Mouse (Mus musculus): ENCODE data around the gene Plagl1. TPM values are rescaled to one million over a fixed set of nuclear protein-coding genes. Genes with fewer than 3 reads are reported as not detected.

Plagl1 gene
- total and polyA plus RNA-seq, 2 experiments from 2014 or later: 20.1 to 39.0 TPM

GRCm38 (mm10) chr10:13092996-13093395 lies 32.7 kb downstream of the Plagl1 start:
- H3K9ac ChIP-seq (replicated peaks; ENCODE audit: low read length, poor library complexity, severe bottlenecking): no peak overlapping the region
- H3K4me2 ChIP-seq (ENCODE audit: low read depth, low read length, poor library complexity, severe bottlenecking): no peak overlapping the region
- 59% methylated on average over 3 of the region's 3 CpGs for WGBS
- DNase-seq (ENCODE audit: low spot score): no peak
- no peak overlapping the region for H3K4me3 ChIP-seq (ENCODE audit: low read depth, low read length)
- H3K9me3 ChIP-seq (ENCODE audit: low read length): no peaks in the 10 kb centered on the region
- no peak for TF ChIP-seq CTCF (IDR thresholded peaks at IDR 0.05)
- no peak for ATAC-seq (ENCODE audit: low FRiP score)
- no peak overlapping the region for H3K27ac ChIP-seq (ENCODE audit: low read depth, low read length)
- no peaks in the 10 kb centered on the region for H3K4me1 ChIP-seq (ENCODE audit: insufficient read depth, low read length)
- no peaks in the 10 kb centered on the region for H3K27me3 ChIP-seq (ENCODE audit: insufficient read depth, low read length)
- H3K36me3 ChIP-seq (ENCODE audit: insufficient read depth, low read length): no peaks in the 10 kb centered on the region

- Histone ChIP-seq H3K9me3 (ENCODE audit: low read length) (no peaks in the 10 kb centered on the region), H3K27ac (ENCODE audit: low read depth, low read length) (no peak overlapping the region), H3K27me3 (ENCODE audit: insufficient read depth, low read length) (no peaks in the 10 kb centered on the region), H3K4me2 (ENCODE audit: low read depth, low read length, poor library complexity, severe bottlenecking) (no peak overlapping the region), H3K36me3 (ENCODE audit: insufficient read depth, low read length) (no peaks in the 10 kb centered on the region), H3K4me3 (ENCODE audit: low read depth, low read length) (no peak overlapping the region), H3K4me1 (ENCODE audit: insufficient read depth, low read length) (no peaks in the 10 kb centered on the region), H3K9ac (replicated peaks; ENCODE audit: low read length, poor library complexity, severe bottlenecking) (no peak overlapping the region)
- ATAC-seq (ENCODE audit: low FRiP score) (no peak), DNase-seq (ENCODE audit: low spot score) (no peak)
- WGBS: 95% methylated on average over 1 of the region's 1 CpGs
- TF ChIP-seq CTCF (IDR thresholded peaks at IDR 0.05): no peak
These were observed 38.6 kb downstream of the Plagl1 start for GRCm38 (mm10) chr10:13098895-13099294.

- no peaks in the 10 kb centered on the region for H3K27me3 ChIP-seq (ENCODE audit: insufficient read depth, low read length)
- no peak overlapping the region for H3K9ac ChIP-seq (replicated peaks; ENCODE audit: low read length, poor library complexity, severe bottlenecking)
- no peak overlapping the region for H3K4me3 ChIP-seq (ENCODE audit: low read depth, low read length)
- no peak overlapping the region for H3K27ac ChIP-seq (ENCODE audit: low read depth, low read length)
- no peak overlapping the region for H3K4me2 ChIP-seq (ENCODE audit: low read depth, low read length, poor library complexity, severe bottlenecking)
- no peaks in the 10 kb centered on the region for H3K9me3 ChIP-seq (ENCODE audit: low read length)
- H3K4me1 ChIP-seq (ENCODE audit: insufficient read depth, low read length): no peaks in the 10 kb centered on the region
- no peaks in the 10 kb centered on the region for H3K36me3 ChIP-seq (ENCODE audit: insufficient read depth, low read length)
- 80% methylated on average over 6 of the region's 6 CpGs for WGBS
- ATAC-seq (ENCODE audit: low FRiP score) (no peak), DNase-seq (ENCODE audit: low spot score) (no peak)
- TF ChIP-seq CTCF (IDR thresholded peaks at IDR 0.05): no peak
These were observed 39.9 kb downstream of the Plagl1 start for GRCm38 (mm10) chr10:13100061-13100648.

- DNase-seq (ENCODE audit: low spot score): no peak
- no peak overlapping the region for H3K9ac ChIP-seq (replicated peaks; ENCODE audit: low read length, poor library complexity, severe bottlenecking)
- H3K27me3 ChIP-seq (ENCODE audit: insufficient read depth, low read length): no peaks in the 10 kb centered on the region
- TF ChIP-seq CTCF (IDR thresholded peaks at IDR 0.05): no peak
- 58% methylated on average over 4 of the region's 4 CpGs for WGBS
- no peaks in the 10 kb centered on the region for H3K36me3 ChIP-seq (ENCODE audit: insufficient read depth, low read length)
- no peak overlapping the region for H3K27ac ChIP-seq (ENCODE audit: low read depth, low read length)
- no peak overlapping the region for H3K4me2 ChIP-seq (ENCODE audit: low read depth, low read length, poor library complexity, severe bottlenecking)
- H3K9me3 ChIP-seq (ENCODE audit: low read length): no peaks in the 10 kb centered on the region
- no peak overlapping the region for H3K4me3 ChIP-seq (ENCODE audit: low read depth, low read length)
- H3K4me1 ChIP-seq (ENCODE audit: insufficient read depth, low read length): no peaks in the 10 kb centered on the region
- no peak for ATAC-seq (ENCODE audit: low FRiP score)
These were observed 42.1 kb downstream of the Plagl1 start for GRCm38 (mm10) chr10:13102360-13102759.

- no peak overlapping the region for H3K9ac ChIP-seq (replicated peaks; ENCODE audit: low read length, poor library complexity, severe bottlenecking)
- ATAC-seq (ENCODE audit: low FRiP score) (no peak), DNase-seq (ENCODE audit: low spot score) (no peak)
- TF ChIP-seq CTCF (IDR thresholded peaks at IDR 0.05): no peak
- no peaks in the 10 kb centered on the region for H3K9me3 ChIP-seq (ENCODE audit: low read length)
- H3K4me3 ChIP-seq (ENCODE audit: low read depth, low read length): no peak overlapping the region
- 81% methylated on average over 4 of the region's 4 CpGs for WGBS
- no peaks in the 10 kb centered on the region for H3K4me1 ChIP-seq (ENCODE audit: insufficient read depth, low read length)
- no peak overlapping the region for H3K27ac ChIP-seq (ENCODE audit: low read depth, low read length)
- no peaks in the 10 kb centered on the region for H3K36me3 ChIP-seq (ENCODE audit: insufficient read depth, low read length)
- H3K4me2 ChIP-seq (ENCODE audit: low read depth, low read length, poor library complexity, severe bottlenecking): no peak overlapping the region
- no peaks in the 10 kb centered on the region for H3K27me3 ChIP-seq (ENCODE audit: insufficient read depth, low read length)
These were observed 43.5 kb downstream of the Plagl1 start for GRCm38 (mm10) chr10:13103838-13104237.

GRCm38 (mm10) chr10:13106909-13107624 lies 46.8 kb downstream of the Plagl1 start:
- DNase-seq (ENCODE audit: low spot score): no peak
- ATAC-seq (ENCODE audit: low FRiP score): no peak
- Histone ChIP-seq H3K36me3 (ENCODE audit: insufficient read depth, low read length) (no peaks in the 10 kb centered on the region), H3K4me1 (ENCODE audit: insufficient read depth, low read length) (no peaks in the 10 kb centered on the region), H3K9me3 (ENCODE audit: low read length) (no peaks in the 10 kb centered on the region), H3K4me3 (ENCODE audit: low read depth, low read length) (no peak overlapping the region), H3K9ac (replicated peaks; ENCODE audit: low read length, poor library complexity, severe bottlenecking) (no peak overlapping the region), H3K27ac (ENCODE audit: low read depth, low read length) (no peak overlapping the region), H3K27me3 (ENCODE audit: insufficient read depth, low read length) (no peaks in the 10 kb centered on the region), H3K4me2 (ENCODE audit: low read depth, low read length, poor library complexity, severe bottlenecking) (no peak overlapping the region)
- TF ChIP-seq CTCF (IDR thresholded peaks at IDR 0.05): no peak
- 70% methylated on average over 9 of the region's 9 CpGs for WGBS
